Mouse (Mus musculus) hindbrain, embryonic 14.5 days (tissue): Measurements from ENCODE around the gene Cdhr3. TPM values are rescaled to one million over a fixed set of nuclear protein-coding genes. Genes with fewer than 3 reads are reported as not detected.

Source experiments
- ATAC-seq: fragments of 200-750 bp; cut with Nextera tagmentation; 2 replicates; pipeline ENCODE4 v1.8.0; 2017; ENCODE audit warnings: moderate number of reproducible peaks, mild to moderate bottlenecking, moderate TSS enrichment, moderate library complexity; ENCODE audit not compliant: low FRiP score
- DNase-seq: peaks from one replicate; pipeline ENCODE4 v3.0.0-alpha.2; 2015; ENCODE audit warnings: low spot score
- H3K27ac ChIP-seq: fragments of 300-500 bp; sonication (generic); 2 replicates; pipeline ENCODE4 v1.5.1; 2014; ENCODE audit warnings: mild to moderate bottlenecking, moderate library complexity
- H3K27me3 ChIP-seq: fragments of 300-500 bp; sonication (generic); 2 replicates; pipeline ENCODE4 v1.6.1; 2014; ENCODE audit warnings: mild to moderate bottlenecking, low read length, mixed read lengths; ENCODE audit not compliant: control insufficient read depth, insufficient read depth
- H3K36me3 ChIP-seq: fragments of 300-500 bp; sonication (generic); replicated peaks from 2 replicates; pipeline ENCODE4 v1.6.1; 2014; ENCODE audit not compliant: control insufficient read depth, insufficient read depth
- H3K4me1 ChIP-seq: fragments of 300-500 bp; sonication (generic); replicated peaks from 2 replicates; pipeline ENCODE4 v1.6.1; 2014; ENCODE audit warnings: antibody characterized with exemption, low read length, mixed read lengths; ENCODE audit not compliant: control insufficient read depth, insufficient read depth
- H3K4me2 ChIP-seq: fragments of 300-500 bp; sonication (generic); replicated peaks from 2 replicates; pipeline ENCODE4 v1.6.1; 2014; ENCODE audit warnings: mild to moderate bottlenecking, moderate library complexity
- H3K4me3 ChIP-seq: fragments of 300-500 bp; sonication (generic); replicated peaks from 2 replicates; pipeline ENCODE4 v1.5.1; 2014; ENCODE audit warnings: mild to moderate bottlenecking, low read length
- H3K9ac ChIP-seq: fragments of 300-500 bp; sonication (generic); 2 replicates; pipeline ENCODE4 v1.6.1; 2014
- H3K9me3 ChIP-seq: fragments of 300-500 bp; sonication (generic); 2 replicates; pipeline ENCODE4 v1.6.1; 2016; ENCODE audit warnings: low read length; ENCODE audit not compliant: control insufficient read depth
- WGBS: fragments of 180-500 bp; shearing (Covaris S2); extraction: QIAGEN DNeasy Blood & Tissue Kit; methylation state at CpG from one replicate; pipeline ENCODE4 v1.1.7; 2014; 5-methylcytosine and 5-hydroxymethylcytosine counted together
- polyA plus RNA-seq: library from polyadenylated mRNA; unstranded; fragments of >200 nt; fragmentation: Nextera tagmentation; extraction: Ambion mirVana; gene quantifications from 2 replicates; pipeline ENCODE4 v1.2.1, GENCODE M21; 2014

The Cdhr3 gene
- polyA plus RNA-seq: 0.32 and 0.61 TPM in 2 replicates

GRCm38 (mm10) chr12:33092775-33093174 lies at the start of gene Cdhr3:
TSS of gene Cdhr3 (minus strand) at chr12:33092875.
- ATAC-seq: no peak
- H3K36me3 ChIP-seq: no peaks in the 10 kb centered on the region
- WGBS: 77% methylated on average over 6 of the region's 6 CpGs

DNA sequence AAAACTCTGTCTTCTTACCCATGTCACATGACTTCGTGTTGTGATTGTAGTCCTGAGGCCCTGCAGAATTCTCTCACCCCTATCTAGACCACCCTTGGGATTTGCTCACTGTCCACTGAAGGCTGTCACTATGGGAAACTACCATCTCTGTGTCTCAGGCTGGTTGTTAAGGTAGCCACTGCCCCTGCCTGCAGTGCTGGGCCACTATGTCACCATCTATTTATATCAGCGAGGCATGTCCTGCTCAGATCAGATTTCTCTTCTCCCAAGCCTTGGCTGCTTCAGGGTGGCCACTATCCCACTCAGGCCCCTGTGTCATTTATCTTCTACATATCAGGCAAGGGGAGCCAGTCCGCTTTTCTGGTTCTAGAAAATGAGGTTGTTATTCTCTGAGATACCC lies 46.4 kb upstream of the Cdhr3 start:
- no peak overlapping the region for H3K4me2 ChIP-seq
- no peaks in the 10 kb centered on the region for H3K36me3 ChIP-seq
- H3K4me3 ChIP-seq: no peak overlapping the region
- H3K27me3 ChIP-seq: no peaks in the 10 kb centered on the region
- no peak for DNase-seq
- 83% methylated on average over 3 of the region's 3 CpGs for WGBS
- no peaks in the 10 kb centered on the region for H3K9me3 ChIP-seq
- H3K9ac ChIP-seq: no peak overlapping the region
- H3K4me1 ChIP-seq: no peaks in the 10 kb centered on the region
- no peak overlapping the region for H3K27ac ChIP-seq
- ATAC-seq: no peak

More at GRCm38 (mm10) chr12:33092775-33093174, at the start of gene Cdhr3:
- Histone ChIP-seq H3K4me2 (no peak within 1 kb of the TSS), H3K27ac (no peak within 1 kb of the TSS), H3K4me3 (no peak within 1 kb of the TSS), H3K9me3 (no peaks in the 10 kb centered on the region), H3K9ac (no peak within 1 kb of the TSS), H3K4me1 (no peaks in the 10 kb centered on the region), H3K27me3 (no peaks in the 10 kb centered on the region; the same call in 1 of the 2 replicates)
- no peak for DNase-seq

- no peaks in the 10 kb centered on the region for H3K27me3 ChIP-seq
- no peaks in the 10 kb centered on the region for H3K9me3 ChIP-seq
- no peak overlapping the region for H3K4me3 ChIP-seq
- whole genome bisulfite sequencing: 96% methylated on average over 1 of the region's 1 CpGs
- no peak overlapping the region for H3K4me2 ChIP-seq
- no peak for ATAC-seq
- no peaks in the 10 kb centered on the region for H3K36me3 ChIP-seq
- H3K9ac ChIP-seq: no peak overlapping the region
- DNase-seq: no peak
- no peak overlapping the region for H3K27ac ChIP-seq
- no peaks in the 10 kb centered on the region for H3K4me1 ChIP-seq
Measured at GRCm38 (mm10) chr12:33137857-33138256, 45.2 kb upstream of the Cdhr3 start.

DNA sequence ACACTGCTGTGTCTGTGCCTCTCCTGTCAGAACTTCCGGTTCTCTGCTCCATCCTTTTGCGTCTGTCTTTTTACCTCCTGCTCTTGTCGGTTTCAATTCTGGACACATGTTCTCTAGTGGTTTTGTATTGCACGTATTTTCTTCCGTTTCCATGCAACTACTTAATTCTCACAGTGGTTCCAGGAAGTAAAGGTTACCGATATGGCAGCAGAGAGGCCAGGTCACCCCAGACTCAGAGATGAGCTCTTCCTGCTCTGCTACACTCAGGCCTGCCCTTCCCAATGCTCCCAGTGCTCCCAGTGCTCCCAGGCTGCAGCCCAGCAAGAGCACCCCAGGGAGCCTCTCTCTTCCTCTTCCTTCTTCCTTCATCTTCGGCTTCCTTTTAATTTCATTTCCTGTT lies 39.1 kb upstream of the Cdhr3 start:
- Histone ChIP-seq H3K9ac (no peak overlapping the region), H3K27ac (no peak overlapping the region), H3K4me2 (no peak overlapping the region), H3K4me3 (no peak overlapping the region), H3K36me3 (no peaks in the 10 kb centered on the region), H3K4me1 (peaks cover 7% of the 10 kb centered on the region; the same call in 1 of the 2 replicates), H3K27me3 (no peaks in the 10 kb centered on the region), H3K9me3 (no peaks in the 10 kb centered on the region)
- DNase-seq (no peak), ATAC-seq (no peak)
- WGBS: 72% methylated on average over 7 of the region's 7 CpGs

GRCm38 (mm10) chr12:33130401-33130800 lies 37.7 kb upstream of the Cdhr3 start:
- Histone ChIP-seq H3K4me3 (no peak overlapping the region), H3K36me3 (no peaks in the 10 kb centered on the region), H3K27ac (no peak overlapping the region), H3K27me3 (no peaks in the 10 kb centered on the region), H3K9ac (no peak overlapping the region), H3K9me3 (no peaks in the 10 kb centered on the region), H3K4me1 (peaks cover 7% of the 10 kb centered on the region; the same call in 1 of the 2 replicates), H3K4me2 (no peak overlapping the region)
- no peak for ATAC-seq
- peak; percentile 40 for DNase-seq
- WGBS: 30% methylated on average over 8 of the region's 8 CpGs

GRCm38 (mm10) chr12:33129410-33129809 lies 36.7 kb upstream of the Cdhr3 start:
- no peak overlapping the region for H3K4me3 ChIP-seq
- ATAC-seq: peak; percentile 47; the same call in 1 of the 2 replicates
- no peaks in the 10 kb centered on the region for H3K27me3 ChIP-seq
- H3K9me3 ChIP-seq: no peaks in the 10 kb centered on the region
- no peak overlapping the region for H3K9ac ChIP-seq
- peaks cover 7% of the 10 kb centered on the region; the same call in 1 of the 2 replicates for H3K4me1 ChIP-seq
- DNase-seq: no peak
- H3K36me3 ChIP-seq: no peaks in the 10 kb centered on the region
- H3K27ac ChIP-seq: no peak overlapping the region; the same call in 1 of the 2 replicates
- no peak overlapping the region for H3K4me2 ChIP-seq
- WGBS: 9% methylated on average over 4 of the region's 4 CpGs

DNA sequence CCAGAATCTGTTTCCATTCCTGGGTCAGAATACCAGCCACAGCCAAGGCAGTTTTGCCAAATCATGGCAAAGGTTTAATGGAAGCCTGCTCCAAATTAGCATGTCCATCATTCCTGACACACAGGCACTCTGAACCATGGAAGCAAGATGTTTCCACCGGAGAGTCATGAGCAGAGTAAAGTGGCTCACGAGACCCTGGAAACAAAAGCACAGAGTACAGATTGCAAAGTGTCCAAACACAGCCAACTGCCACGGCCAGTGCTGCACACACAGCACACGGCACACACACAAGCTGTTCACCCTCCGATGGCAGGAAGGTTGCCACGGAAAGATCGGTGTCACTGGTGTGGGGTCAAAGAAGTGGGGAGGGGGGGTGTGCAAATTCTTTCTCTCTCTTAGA lies 36.0 kb upstream of the Cdhr3 start:
- WGBS: 34% methylated on average over 7 of the region's 7 CpGs
- Histone ChIP-seq H3K4me3 (no peak overlapping the region), H3K9me3 (no peaks in the 10 kb centered on the region), H3K27me3 (no peaks in the 10 kb centered on the region), H3K9ac (no peak overlapping the region), H3K27ac (no peak overlapping the region; the same call in 1 of the 2 replicates), H3K4me1 (peaks cover 7% of the 10 kb centered on the region; the same call in 1 of the 2 replicates), H3K36me3 (no peaks in the 10 kb centered on the region), H3K4me2 (no peak overlapping the region)
- ATAC-seq: 0 out of 2 replicates have a peak, but pooled peaks have one; percentile 35
- no peak for DNase-seq

GRCm38 (mm10) chr12:33128121-33128520 lies 35.4 kb upstream of the Cdhr3 start:
- Histone ChIP-seq H3K9ac (no peak overlapping the region), H3K9me3 (no peaks in the 10 kb centered on the region), H3K4me2 (no peak overlapping the region), H3K4me1 (peaks cover 7% of the 10 kb centered on the region; the same call in 1 of the 2 replicates), H3K36me3 (no peaks in the 10 kb centered on the region), H3K4me3 (no peak overlapping the region), H3K27me3 (no peaks in the 10 kb centered on the region), H3K27ac (no peak overlapping the region)
- ATAC-seq (no peak), DNase-seq (no peak)
- 94% methylated on average over 2 of the region's 2 CpGs for WGBS

GRCm38 (mm10) chr12:33126243-33126642 lies 33.6 kb upstream of the Cdhr3 start:
- Histone ChIP-seq H3K9me3 (no peaks in the 10 kb centered on the region), H3K27me3 (no peaks in the 10 kb centered on the region), H3K27ac (no peak overlapping the region), H3K36me3 (no peaks in the 10 kb centered on the region), H3K9ac (no peak overlapping the region), H3K4me1 (peaks cover 7% of the 10 kb centered on the region; the same call in 1 of the 2 replicates), H3K4me3 (no peak overlapping the region), H3K4me2 (no peak overlapping the region)
- DNase-seq (no peak), ATAC-seq (no peak)
